Mouse (Mus musculus): ENCODE results near the gene Cers6. TPM values are rescaled to one million over a fixed set of nuclear protein-coding genes. Genes with fewer than 3 reads are reported as not detected.

Cers6 gene
- polyA plus RNA-seq, 1 experiment from 2014 or later = 8.2 TPM

DNA sequence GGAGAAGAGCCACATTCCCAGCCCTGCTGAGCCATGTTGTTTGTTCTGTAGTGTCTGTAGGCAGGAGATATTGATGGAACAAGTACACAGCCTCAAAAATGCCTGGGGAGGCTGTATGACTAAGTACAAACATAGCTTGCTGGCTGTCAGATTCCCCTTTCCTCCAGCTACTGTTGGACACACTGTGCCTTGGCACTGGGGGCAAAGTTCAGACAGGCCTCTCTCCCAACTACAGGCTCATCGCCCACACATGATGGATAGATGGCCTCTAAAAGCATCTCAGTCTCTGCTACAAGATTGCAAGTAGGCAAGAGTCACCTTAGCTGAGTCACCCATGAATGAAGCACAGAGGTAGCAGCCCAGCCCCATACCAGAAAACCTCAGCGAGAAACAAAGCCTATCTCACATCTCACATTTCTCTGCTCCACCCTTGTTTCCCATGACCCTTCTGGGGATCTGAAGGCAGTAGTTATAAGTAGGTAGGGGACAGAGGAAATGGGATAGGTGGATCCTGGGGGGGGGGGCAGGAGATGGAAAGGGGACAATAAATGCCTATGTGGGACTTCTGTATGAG lies 74.6 kb downstream of the Cers6 start:
- Histone ChIP-seq H3K27ac (ENCODE audit: low read depth) (peak overlapping the region; percentile 89), H3K4me1 (ENCODE audit: insufficient read depth) (peaks cover 26% of the 10 kb centered on the region), H3K4me2 (ENCODE audit: low read depth, low read length) (no peak overlapping the region), H3K4me3 (ENCODE audit: low read depth, low read length) (no peak overlapping the region), H3K9ac (replicated peaks) (no peak overlapping the region), H3K36me3 (replicated peaks; ENCODE audit: insufficient read depth, low read length) (peaks cover 4% of the 10 kb centered on the region; the same call in 1 of the 2 replicates), H3K27me3 (ENCODE audit: insufficient read depth, low read length) (no peaks in the 10 kb centered on the region), H3K9me3 (ENCODE audit: low read length) (no peaks in the 10 kb centered on the region)
- TF ChIP-seq EP300 (IDR thresholded peaks at IDR 0.05; ENCODE audit: low read depth) (peak; percentile 74), CTCF (IDR thresholded peaks at IDR 0.05; ENCODE audit: low read depth) (no peak)
- 38% methylated on average over 2 of the region's 2 CpGs for WGBS (ENCODE audit: insufficient replicate concordance)
- DNase-seq (peak; percentile 61), ATAC-seq (peak; percentile 94)

DNA sequence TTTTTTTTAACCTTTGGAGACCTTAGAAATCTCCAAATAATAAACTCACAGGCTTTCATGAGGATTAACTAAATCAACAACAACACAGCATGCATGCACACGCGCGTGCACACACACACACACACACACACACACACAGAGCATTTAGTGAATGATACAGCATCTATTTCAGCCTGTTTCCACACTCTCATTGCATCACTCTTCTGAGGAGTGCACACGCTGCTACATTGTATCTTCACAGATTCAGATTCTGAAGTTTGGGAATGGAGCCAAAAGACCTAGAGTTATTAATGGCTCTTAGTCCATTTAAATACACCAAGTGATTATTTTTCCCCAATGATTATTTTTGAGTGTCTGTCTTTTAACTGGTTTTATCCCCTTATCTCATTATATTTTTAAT lies 75.5 kb downstream of the Cers6 start:
- Histone ChIP-seq H3K27ac (ENCODE audit: low read depth) (peak overlapping the region; percentile 89), H3K9me3 (ENCODE audit: low read length) (no peaks in the 10 kb centered on the region), H3K4me1 (ENCODE audit: insufficient read depth) (peaks cover 20% of the 10 kb centered on the region), H3K9ac (replicated peaks) (no peak overlapping the region), H3K4me3 (ENCODE audit: low read depth, low read length) (no peak overlapping the region), H3K4me2 (ENCODE audit: low read depth, low read length) (no peak overlapping the region), H3K27me3 (ENCODE audit: insufficient read depth, low read length) (no peaks in the 10 kb centered on the region), H3K36me3 (replicated peaks; ENCODE audit: insufficient read depth, low read length) (peaks cover 4% of the 10 kb centered on the region; the same call in 1 of the 2 replicates)
- DNase-seq (no peak), ATAC-seq (no peak)
- 71% methylated on average over 4 of the region's 4 CpGs for WGBS (ENCODE audit: insufficient replicate concordance)
- TF ChIP-seq CTCF (IDR thresholded peaks at IDR 0.05; ENCODE audit: low read depth) = no peak

DNA sequence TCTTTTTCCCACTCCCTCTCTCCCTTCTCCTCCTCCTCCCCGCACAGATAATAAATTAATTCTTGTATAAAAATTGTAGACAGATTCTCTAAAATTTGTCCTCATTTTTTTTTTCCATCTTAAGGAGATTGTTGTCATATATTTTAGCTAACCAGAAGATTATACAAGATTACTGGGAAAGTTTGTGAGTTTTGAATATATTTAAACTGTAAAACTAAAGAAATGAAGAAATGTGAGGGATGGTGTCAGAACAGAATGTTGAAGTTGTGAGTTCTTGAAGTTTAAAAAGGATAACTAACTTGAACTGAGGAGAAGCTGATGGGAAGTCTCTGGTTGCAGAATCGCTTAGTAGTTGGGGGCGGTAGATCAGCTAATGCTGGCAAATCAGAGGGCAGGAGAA lies 76.6 kb downstream of the Cers6 start:
- no peak overlapping the region for H3K9ac ChIP-seq (replicated peaks)
- ATAC-seq = no peak

DNA sequence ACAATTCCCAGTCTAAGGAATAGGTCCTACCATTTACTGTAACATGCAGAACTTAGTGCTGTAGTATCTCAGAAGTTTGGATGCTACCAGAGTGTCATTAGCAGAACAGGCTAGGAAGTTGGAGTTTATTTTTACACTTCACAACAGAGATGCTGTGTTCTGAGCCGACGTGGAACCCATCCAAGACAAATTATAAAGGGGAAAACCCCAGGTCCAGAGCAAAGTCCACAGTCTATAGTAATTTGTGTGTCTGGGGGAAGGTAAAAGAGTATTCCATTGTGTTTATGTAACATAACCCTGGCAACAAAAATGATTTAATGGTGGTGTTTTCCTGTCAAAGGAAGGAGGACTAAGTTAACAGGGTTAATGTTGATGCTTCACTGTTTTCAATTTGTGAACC lies 83.7 kb downstream of the Cers6 start:
- peak overlapping the region; percentile 87 for H3K27ac ChIP-seq (ENCODE audit: low read depth)
- TF ChIP-seq CTCF (IDR thresholded peaks at IDR 0.05; ENCODE audit: low read depth) (no peak), EP300 (IDR thresholded peaks at IDR 0.05; ENCODE audit: low read depth) (peak; percentile 62; the same call in 1 of the 2 replicates)
- WGBS (ENCODE audit: insufficient replicate concordance) = 49% methylated on average over 2 of the region's 2 CpGs
- H3K27me3 ChIP-seq (ENCODE audit: insufficient read depth, low read length) = no peaks in the 10 kb centered on the region
- H3K36me3 ChIP-seq (replicated peaks; ENCODE audit: insufficient read depth, low read length) = 0 out of 2 replicates have a peak, but pooled peaks cover 3% of the 10 kb centered on the region
- H3K4me2 ChIP-seq (ENCODE audit: low read depth, low read length) = 0 out of 2 replicates have a peak overlapping the region, but pooled peaks have one; percentile 22
- peak; percentile 38 for DNase-seq
- peak; percentile 94 for ATAC-seq
- peaks cover 4% of the 10 kb centered on the region; the same call in 1 of the 2 replicates for H3K4me1 ChIP-seq (ENCODE audit: insufficient read depth)
- H3K9ac ChIP-seq (replicated peaks) = no peak overlapping the region
- H3K9me3 ChIP-seq (ENCODE audit: low read length) = no peaks in the 10 kb centered on the region
- no peak overlapping the region for H3K4me3 ChIP-seq (ENCODE audit: low read depth, low read length)

More for the DNA sequence above, 76.6 kb downstream of the Cers6 start:
- Histone ChIP-seq H3K36me3 (replicated peaks; ENCODE audit: insufficient read depth, low read length) (peaks cover 4% of the 10 kb centered on the region; the same call in 1 of the 2 replicates), H3K9me3 (ENCODE audit: low read length) (no peaks in the 10 kb centered on the region), H3K4me1 (ENCODE audit: insufficient read depth) (peaks cover 20% of the 10 kb centered on the region), H3K27ac (ENCODE audit: low read depth) (no peak overlapping the region), H3K4me3 (ENCODE audit: low read depth, low read length) (no peak overlapping the region), H3K27me3 (ENCODE audit: insufficient read depth, low read length) (no peaks in the 10 kb centered on the region), H3K4me2 (ENCODE audit: low read depth, low read length) (no peak overlapping the region)
- DNase-seq = no peak
- TF ChIP-seq CTCF (IDR thresholded peaks at IDR 0.05; ENCODE audit: low read depth) = no peak
- no peak for TF ChIP-seq EP300 (IDR thresholded peaks at IDR 0.05; ENCODE audit: low read depth)
- 89% methylated on average over 3 of the region's 3 CpGs for WGBS (ENCODE audit: insufficient replicate concordance)

DNA sequence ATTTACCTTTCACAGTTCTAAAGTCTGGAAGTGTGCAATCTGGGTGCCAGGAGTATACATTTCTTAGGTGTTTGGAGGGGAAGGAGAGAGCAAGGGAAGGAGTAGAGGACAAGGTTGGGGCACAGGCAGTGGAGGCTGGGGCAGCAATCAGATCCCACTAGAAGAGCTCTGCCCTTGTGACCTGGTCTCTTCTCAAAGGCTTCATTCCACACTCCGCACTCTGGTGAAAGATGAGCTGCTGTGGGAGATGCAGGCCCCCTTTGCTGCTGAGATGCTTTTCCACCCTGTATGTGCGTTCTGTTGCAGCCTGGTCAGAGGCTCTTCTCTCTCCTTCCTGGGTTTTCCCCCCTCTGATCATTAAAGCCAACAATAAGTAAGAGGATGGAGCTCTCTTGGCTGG lies 84.7 kb downstream of the Cers6 start:
- no peak overlapping the region for H3K4me2 ChIP-seq (ENCODE audit: low read depth, low read length)
- no peaks in the 10 kb centered on the region for H3K27me3 ChIP-seq (ENCODE audit: insufficient read depth, low read length)
- peak overlapping the region; percentile 87 for H3K27ac ChIP-seq (ENCODE audit: low read depth)
- ATAC-seq (no peak), DNase-seq (no peak)
- 55% methylated on average over 2 of the region's 2 CpGs for WGBS (ENCODE audit: insufficient replicate concordance)
- no peak overlapping the region for H3K4me3 ChIP-seq (ENCODE audit: low read depth, low read length)
- TF ChIP-seq EP300 (IDR thresholded peaks at IDR 0.05; ENCODE audit: low read depth) (no peak), CTCF (IDR thresholded peaks at IDR 0.05; ENCODE audit: low read depth) (no peak)
- no peak overlapping the region for H3K9ac ChIP-seq (replicated peaks)
- no peaks in the 10 kb centered on the region for H3K9me3 ChIP-seq (ENCODE audit: low read length)
- H3K36me3 ChIP-seq (replicated peaks; ENCODE audit: insufficient read depth, low read length) = 0 out of 2 replicates have a peak, but pooled peaks cover 3% of the 10 kb centered on the region
- peaks cover 4% of the 10 kb centered on the region; the same call in 1 of the 2 replicates for H3K4me1 ChIP-seq (ENCODE audit: insufficient read depth)

DNA sequence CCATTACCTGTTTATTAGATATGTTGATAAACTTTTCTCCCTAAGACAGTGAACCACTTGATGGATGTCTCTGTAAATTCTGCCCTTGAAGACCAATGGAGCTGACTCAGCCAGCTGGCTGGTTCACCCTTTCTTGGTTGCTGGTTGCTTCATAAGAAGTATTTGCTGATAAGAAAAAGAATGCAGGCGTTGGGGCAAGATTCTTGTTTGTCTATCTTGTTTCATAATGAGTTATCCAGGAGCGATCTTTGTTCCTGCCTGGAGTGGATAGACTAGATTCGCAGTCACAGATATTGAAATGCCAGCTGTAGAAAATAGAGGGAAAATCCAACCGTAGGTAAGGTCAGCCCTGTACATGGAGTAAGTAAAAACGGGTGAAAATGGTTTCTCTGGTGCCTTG lies 85.6 kb downstream of the Cers6 start:
- no peak for ATAC-seq

More for the DNA sequence above, 85.6 kb downstream of the Cers6 start:
- DNase-seq = no peak
- H3K36me3 ChIP-seq (replicated peaks; ENCODE audit: insufficient read depth, low read length) = 0 out of 2 replicates have a peak, but pooled peaks cover 3% of the 10 kb centered on the region
- no peak for TF ChIP-seq CTCF (IDR thresholded peaks at IDR 0.05; ENCODE audit: low read depth)
- TF ChIP-seq EP300 (IDR thresholded peaks at IDR 0.05; ENCODE audit: low read depth) = no peak
- no peak overlapping the region for H3K9ac ChIP-seq (replicated peaks)
- H3K4me2 ChIP-seq (ENCODE audit: low read depth, low read length) = no peak overlapping the region
- no peaks in the 10 kb centered on the region for H3K27me3 ChIP-seq (ENCODE audit: insufficient read depth, low read length)
- H3K4me3 ChIP-seq (ENCODE audit: low read depth, low read length) = no peak overlapping the region
- 59% methylated on average over 5 of the region's 5 CpGs for WGBS (ENCODE audit: insufficient replicate concordance)
- peaks cover 4% of the 10 kb centered on the region; the same call in 1 of the 2 replicates for H3K4me1 ChIP-seq (ENCODE audit: insufficient read depth)
- H3K27ac ChIP-seq (ENCODE audit: low read depth) = 0 out of 2 replicates have a peak overlapping the region, but pooled peaks have one; percentile 29
- no peaks in the 10 kb centered on the region for H3K9me3 ChIP-seq (ENCODE audit: low read length)
